Comparison of ENCODE assay signal across 29 mouse cellular contexts in genomic region chr9:47403317-47403716, GRCm38 (mm10).
DNase-seq lines count a peak whose midpoint lies in the region; ATAC-seq lines count a peak whose summit lies in the region.
"Had no signal": no experiment of that assay in that cellular context is flagged by ENCODE, and none has a peak within 500 bp of the region (broad histone marks: within the 10 kb centered on the region; RNA-seq: fewer than 3 reads in every experiment).

No protein-coding gene starts in this region.

- 72% methylated on average over 11 of the region's 11 CpGs for WGBS in forebrain, embryonic 10.5 days
- WGBS in forebrain, embryonic 16.5 days: 45% methylated on average over 11 of the region's 11 CpGs
- WGBS in kidney, embryonic 15.5 days: 64% methylated on average over 11 of the region's 11 CpGs
- 43% methylated on average over 11 of the region's 11 CpGs for WGBS in midbrain, embryonic 12.5 days
- WGBS in midbrain, embryonic 16.5 days: 32% methylated on average over 11 of the region's 11 CpGs

- H3K27me3 ChIP-seq in forebrain, embryonic 10.5 days (ENCODE audit: poor library complexity, severe bottlenecking): peaks cover 82% of the 10 kb centered on the region
- H3K27me3 ChIP-seq in forebrain, embryonic 16.5 days (replicated peaks; ENCODE audit: control insufficient read depth, insufficient read depth, low read length): 0 out of 2 replicates have a peak, but pooled peaks cover 2% of the 10 kb centered on the region
- peaks cover 50% of the 10 kb centered on the region for H3K27me3 ChIP-seq in kidney, embryonic 15.5 days
- peaks cover 69% of the 10 kb centered on the region for H3K27me3 ChIP-seq in midbrain, embryonic 12.5 days
- no peaks in the 10 kb centered on the region for H3K27me3 ChIP-seq in midbrain, embryonic 16.5 days (ENCODE audit: control insufficient read depth, insufficient read depth, low read depth, low read length)
- H3K27me3 ChIP-seq: CH12.LX, Patski had no signal

- no peaks in the 10 kb centered on the region for H3K36me3 ChIP-seq in forebrain, embryonic 10.5 days (replicated peaks)
- no peaks in the 10 kb centered on the region for H3K36me3 ChIP-seq in forebrain, embryonic 16.5 days (ENCODE audit: control insufficient read depth, insufficient read depth)
- no peaks in the 10 kb centered on the region for H3K36me3 ChIP-seq in kidney, embryonic 15.5 days
- H3K36me3 ChIP-seq in midbrain, embryonic 12.5 days: no peaks in the 10 kb centered on the region
- no peaks in the 10 kb centered on the region for H3K36me3 ChIP-seq in midbrain, embryonic 16.5 days (ENCODE audit: control insufficient read depth, insufficient read depth, low read length)
- H3K36me3 ChIP-seq: embryonic facial prominence, embryonic 12.5 days; forebrain, embryonic 15.5 days; G1E; heart, embryonic 15.5 days; hindbrain, embryonic 10.5 days; hindbrain, embryonic 13.5 days had no signal

- no peak for DNase-seq in forebrain, embryonic 10.5 days (ENCODE audit: extremely low spot score, low spot score)
- no peak for DNase-seq in kidney, postnatal 4 days
- peak; percentile 27 for DNase-seq in retina, embryonic 14.5 days (ENCODE audit: low spot score)
- DNase-seq: adrenal gland, postnatal 10 days; adrenal gland, postnatal 36 days; B cell, adult 2 months; cerebellum, adult 18-20 months; cerebellum, adult 9-10 months; cerebellum, postnatal 14 days; gastrocnemius, postnatal 10 days; gastrocnemius, postnatal 36 days; heart, postnatal 10 days; heart, postnatal 36 days had no signal

- no peak overlapping the region for H3K4me3 ChIP-seq in forebrain, embryonic 10.5 days
- H3K4me3 ChIP-seq in forebrain, embryonic 16.5 days (replicated peaks; ENCODE audit: low read length): no peak overlapping the region
- no peak overlapping the region for H3K4me3 ChIP-seq in kidney, embryonic 15.5 days (replicated peaks)
- H3K4me3 ChIP-seq in midbrain, embryonic 12.5 days: no peak overlapping the region
- no peak overlapping the region for H3K4me3 ChIP-seq in midbrain, embryonic 16.5 days (ENCODE audit: low read depth, low read length)
- H3K4me3 ChIP-seq: embryonic facial prominence, embryonic 12.5 days; erythroblast, embryonic 14.5 days; forebrain, embryonic 15.5 days; heart, embryonic 15.5 days; hindbrain, embryonic 10.5 days; hindbrain, embryonic 13.5 days had no signal

- H3K27ac ChIP-seq in forebrain, embryonic 10.5 days: 0 out of 2 replicates have a peak overlapping the region, but pooled peaks have one; percentile 0
- H3K27ac ChIP-seq in forebrain, embryonic 16.5 days (ENCODE audit: low read length): no peak overlapping the region
- H3K27ac ChIP-seq in kidney, embryonic 15.5 days: no peak overlapping the region
- no peak overlapping the region for H3K27ac ChIP-seq in midbrain, embryonic 12.5 days (replicated peaks)
- H3K27ac ChIP-seq in midbrain, embryonic 16.5 days (ENCODE audit: low read length): no peak overlapping the region
- H3K27ac ChIP-seq: embryonic facial prominence, embryonic 12.5 days; forebrain, embryonic 15.5 days; heart, embryonic 15.5 days; hindbrain, embryonic 10.5 days; hindbrain, embryonic 13.5 days had no signal

- peaks cover 79% of the 10 kb centered on the region for H3K4me1 ChIP-seq in forebrain, embryonic 10.5 days
- peaks cover 12% of the 10 kb centered on the region for H3K4me1 ChIP-seq in forebrain, embryonic 16.5 days (replicated peaks; ENCODE audit: control insufficient read depth, insufficient read depth, low read length)
- H3K4me1 ChIP-seq in kidney, embryonic 15.5 days: peaks cover 58% of the 10 kb centered on the region
- H3K4me1 ChIP-seq in midbrain, embryonic 12.5 days: peaks cover 33% of the 10 kb centered on the region
- H3K4me1 ChIP-seq in midbrain, embryonic 16.5 days (ENCODE audit: control insufficient read depth, insufficient read depth, low read length): no peaks in the 10 kb centered on the region

- no peaks in the 10 kb centered on the region for H3K9me3 ChIP-seq in forebrain, embryonic 10.5 days
- no peaks in the 10 kb centered on the region for H3K9me3 ChIP-seq in forebrain, embryonic 16.5 days (ENCODE audit: control insufficient read depth, low read length)
- no peaks in the 10 kb centered on the region for H3K9me3 ChIP-seq in kidney, embryonic 15.5 days (replicated peaks)
- no peaks in the 10 kb centered on the region for H3K9me3 ChIP-seq in midbrain, embryonic 12.5 days
- H3K9me3 ChIP-seq in midbrain, embryonic 16.5 days (replicated peaks; ENCODE audit: control insufficient read depth, low read length, poor library complexity, severe bottlenecking): no peaks in the 10 kb centered on the region
- H3K9me3 ChIP-seq: embryonic facial prominence, embryonic 12.5 days; forebrain, embryonic 15.5 days; heart, embryonic 15.5 days; hindbrain, embryonic 10.5 days; hindbrain, embryonic 13.5 days had no signal

- no peak for ATAC-seq in forebrain, embryonic 16.5 days
- ATAC-seq in kidney, embryonic 15.5 days (replicated peaks; ENCODE audit: low FRiP score): no peak; the same call in 1 of the 2 replicates
- ATAC-seq in midbrain, embryonic 12.5 days (ENCODE audit: low FRiP score, low read depth): no peak
- ATAC-seq in midbrain, embryonic 16.5 days: no peak
- no peak for ATAC-seq in inflammation-experienced regulatory T-cells, adult 6 months
- ATAC-seq: forebrain, embryonic 15.5 days; hindbrain, embryonic 16.5 days; Patski had no signal

- no peak overlapping the region for H3K9ac ChIP-seq in forebrain, embryonic 16.5 days (replicated peaks; ENCODE audit: low read depth, low read length)
- H3K9ac ChIP-seq in kidney, embryonic 15.5 days: no peak overlapping the region
- no peak overlapping the region for H3K9ac ChIP-seq in midbrain, embryonic 12.5 days (replicated peaks)
- no peak overlapping the region for H3K9ac ChIP-seq in midbrain, embryonic 16.5 days (ENCODE audit: low read depth, low read length)
- H3K9ac ChIP-seq: embryonic facial prominence, embryonic 12.5 days; forebrain, embryonic 15.5 days; heart, embryonic 15.5 days; hindbrain, embryonic 13.5 days had no signal

- H3K4me2 ChIP-seq in forebrain, embryonic 16.5 days (ENCODE audit: low read length): no peak overlapping the region
- peak overlapping the region; percentile 2; the same call in 1 of the 2 replicates for H3K4me2 ChIP-seq in kidney, embryonic 15.5 days
- H3K4me2 ChIP-seq in midbrain, embryonic 12.5 days (replicated peaks): 0 out of 2 replicates have a peak overlapping the region, but pooled peaks have one; percentile 16
- H3K4me2 ChIP-seq in midbrain, embryonic 16.5 days (ENCODE audit: low read length): no peak overlapping the region
- H3K4me2 ChIP-seq: embryonic facial prominence, embryonic 12.5 days; forebrain, embryonic 15.5 days; heart, embryonic 11.5 days; heart, embryonic 15.5 days; hindbrain, embryonic 13.5 days had no signal

Comparison
In these comparisons a context has a peak if more than half of its experiments do, and no peak if none do; other contexts are left out.
1. H3K4me2 ChIP-seq: peak in kidney, embryonic 15.5 days (single experiment) and midbrain, embryonic 12.5 days (single experiment); none in forebrain, embryonic 16.5 days (single experiment) and midbrain, embryonic 16.5 days (single experiment).